Mouse (Mus musculus) small intestine, adult 2 months (tissue): Measurements from ENCODE around the gene Fam160a1.

ENCODE experiments used
- CTCF ChIP-seq: fragments of 200-500 bp; IDR thresholded peaks from 2 replicates; pipeline ENCODE4 v1.5.1; 2012; ENCODE audit warnings: low read depth, mild to moderate bottlenecking, control low read depth, inconsistent platforms, low read length, moderate library complexity, mixed read lengths; ENCODE audit not compliant: insufficient replicate concordance, insufficient read length; ENCODE audit errors: extremely low read depth
- POLR2A ChIP-seq: fragments of 200-500 bp; IDR thresholded peaks from 2 replicates; pipeline ENCODE4 v1.6.1; 2012; ENCODE audit warnings: low read depth, mild to moderate bottlenecking, control low read depth, inconsistent platforms, low read length, moderate library complexity

- TF ChIP-seq CTCF (no peak), POLR2A (no peak)
Observed at GRCm38 (mm10) chr3:85814241-85814640, 2.9 kb downstream of the Fam160a1 start.
